Mouse (Mus musculus) B cell, adult (primary cell): Measurements from ENCODE around the gene Slc7a11. TPM values are rescaled to one million over a fixed set of nuclear protein-coding genes. Genes with fewer than 3 reads are reported as not detected.

Experiments
- total RNA-seq: library from RNA; stranded (reverse); gene quantifications from 4 replicates; pipeline ENCODE4 v1.2.4, GENCODE M21; 2023; ENCODE audit not compliant: inconsistent age

The Slc7a11 gene
- total RNA-seq = 0.51 to 0.96 TPM (median 0.81 TPM) in 4 replicates

DNA sequence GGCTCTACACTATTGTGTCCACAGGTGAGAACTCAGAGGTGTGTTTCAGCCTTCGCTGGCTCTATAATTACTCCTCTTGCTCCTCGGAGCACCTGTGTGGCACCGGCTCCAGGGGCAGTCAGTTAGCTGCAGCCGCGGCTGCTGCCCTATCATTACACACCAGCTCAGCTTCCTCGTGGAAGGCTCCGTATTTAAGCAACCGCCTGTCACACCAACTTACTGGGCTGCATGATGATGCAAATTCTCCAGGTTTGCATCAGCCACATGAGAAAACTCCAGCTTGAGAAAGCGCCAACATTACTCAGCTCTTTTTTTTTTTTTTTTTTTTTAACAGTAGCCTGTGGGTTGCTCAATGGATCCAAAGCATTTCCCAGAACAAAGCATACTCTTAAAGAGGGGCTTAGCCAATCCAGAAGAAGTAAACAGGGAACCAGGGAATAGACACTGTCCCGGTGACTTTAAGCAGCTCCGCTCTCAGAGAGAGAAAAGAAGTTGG lies at the start of gene Slc7a11:
Slc7a11 (minus strand) TSS at position 194 of the 496 bp plus-strand sequence.

